Mouse (Mus musculus): ENCODE data around the gene Cryab. TPM values are rescaled to one million over a fixed set of nuclear protein-coding genes. Genes with fewer than 3 reads are reported as not detected.

The Cryab gene
- 58.7 and 96.1 TPM in 2 replicates for polyA plus RNA-seq (2012; rRNA removed)

GRCm38 (mm10) chr9:50751323-50751722 is at the start of gene Cryab:
Gene Cryab (plus strand): TSS chr9:50751325.

GRCm38 (mm10) chr9:50738914-50739870 is 11.9 kb upstream of the Cryab start, which contains the start of gene Dixdc1:
Gene Dixdc1 (minus strand): TSS chr9:50739517.

DNA sequence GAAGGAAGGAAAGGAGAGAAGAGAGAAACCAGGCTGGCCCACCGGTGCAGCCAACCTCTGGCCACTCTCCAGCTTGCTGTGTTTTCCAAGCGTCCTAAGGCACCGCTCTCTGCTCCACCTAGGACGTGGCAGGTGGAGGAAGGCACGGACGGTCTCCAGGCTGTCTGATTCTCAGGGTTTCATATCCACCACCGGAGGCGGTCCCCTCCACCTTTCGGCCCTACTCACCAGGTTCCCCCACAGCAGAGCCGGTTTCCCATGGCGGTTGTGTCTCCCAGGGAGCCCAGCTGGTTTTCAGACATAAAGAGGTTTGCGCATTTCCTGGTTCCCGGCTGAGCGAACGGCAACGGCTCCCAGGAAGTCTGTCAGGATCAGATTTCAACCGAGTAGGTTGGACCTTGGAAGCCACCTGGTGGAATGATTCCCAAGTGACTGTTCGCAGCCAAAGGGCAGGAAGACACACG is 4.9 kb upstream of the Cryab start, which contains the start of gene 2310030G06Rik:
Gene 2310030G06Rik, minus strand, starts transcription at position 323 of the 464 bp plus-strand sequence.

DNA sequence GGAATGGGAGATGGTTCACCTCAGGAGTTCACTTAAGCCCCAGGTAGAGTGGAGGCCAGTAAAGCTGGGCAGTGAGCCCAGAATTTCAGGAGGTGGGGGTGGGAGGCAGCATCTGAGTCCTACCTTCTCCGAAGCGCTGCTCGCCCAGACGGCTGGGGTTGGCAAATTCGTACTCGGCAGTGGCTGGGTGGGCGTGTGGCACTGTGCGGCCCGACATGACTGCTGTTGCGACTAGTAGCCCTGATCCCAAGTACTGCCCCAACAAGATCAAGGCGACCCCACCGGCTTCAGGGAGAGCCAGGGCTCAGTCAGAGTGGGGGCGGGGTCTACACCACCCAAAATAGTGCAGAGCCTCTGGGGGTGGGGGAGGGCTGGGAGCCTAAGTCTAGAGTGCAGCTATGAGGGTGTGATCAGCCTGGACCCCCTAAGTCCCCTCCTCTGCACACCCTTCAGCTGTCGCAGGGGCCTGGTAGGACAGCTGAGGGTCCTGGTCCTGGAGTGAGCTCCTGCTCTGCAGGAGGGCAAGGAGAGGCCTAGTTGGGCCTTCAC is 1.0 kb downstream of the Cryab start, which contains the start of gene Hspb2:
Gene Hspb2, minus strand, starts transcription at position 301 of the 549 bp plus-strand sequence.

GRCm38 (mm10) chr9:50768107-50769002 is 17.2 kb downstream of the Cryab start, which contains the start of gene Fdxacb1:
Gene Fdxacb1 (plus strand): TSS chr9:50768236.

GRCm38 (mm10) chr9:50774991-50775612 is 24.0 kb downstream of the Cryab start, which contains the start of the genes Alg9 and 1110032A03Rik:
Gene Alg9 (plus strand): TSS chr9:50775019.
Gene 1110032A03Rik (minus strand): TSS chr9:50775520.

Other genes with a start within 250 kb of the Cryab start
- gene Pts, start 222.6 kb upstream of the Cryab start, polyA plus RNA-seq (2012; rRNA removed) = 33.4 and 38.2 TPM in 2 replicates
- gene Il18, start 196.5 kb upstream of the Cryab start, polyA plus RNA-seq (2012; rRNA removed) = 36.9 and 39.9 TPM in 2 replicates
- gene Bco2, start 196.1 kb upstream of the Cryab start, polyA plus RNA-seq (2012; rRNA removed) = 3.0 and 4.6 TPM in 2 replicates
- not detected in 2 replicates for gene Tex12, start 190.0 kb upstream of the Cryab start, polyA plus RNA-seq (2012; rRNA removed)
- gene Sdhd, start 147.5 kb upstream of the Cryab start, polyA plus RNA-seq (2012; rRNA removed) = 315 and 398 TPM in 2 replicates
- gene Timm8b, start 147.4 kb upstream of the Cryab start, polyA plus RNA-seq (2012; rRNA removed) = 123 and 144 TPM in 2 replicates
- gene Pih1d2, start 134.0 kb upstream of the Cryab start, polyA plus RNA-seq (2012; rRNA removed) = 0.66 and 1.0 TPM in 2 replicates
- 4.3 and 4.5 TPM in 2 replicates for gene Nkapd1, start 133.9 kb upstream of the Cryab start, polyA plus RNA-seq (2012; rRNA removed)
- 20.5 and 20.6 TPM in 2 replicates for gene Dlat, start 91.5 kb upstream of the Cryab start, polyA plus RNA-seq (2012; rRNA removed)
- gene Dixdc1, start 11.8 kb upstream of the Cryab start, polyA plus RNA-seq (2012; rRNA removed) = 3.8 and 4.2 TPM in 2 replicates
- 10.6 and 10.8 TPM in 2 replicates for gene 2310030G06Rik, start 4.8 kb upstream of the Cryab start, polyA plus RNA-seq (2012; rRNA removed)
- gene Hspb2, start 1.0 kb downstream of the Cryab start, polyA plus RNA-seq (2012; rRNA removed) = 22.0 and 25.4 TPM in 2 replicates
- gene Fdxacb1, start 16.9 kb downstream of the Cryab start, polyA plus RNA-seq (2012; rRNA removed) = 3.2 and 3.4 TPM in 2 replicates
- 26.7 and 31.0 TPM in 2 replicates for gene Alg9, start 23.7 kb downstream of the Cryab start, polyA plus RNA-seq (2012; rRNA removed)
- gene 1110032A03Rik, start 24.2 kb downstream of the Cryab start, polyA plus RNA-seq (2012; rRNA removed) = 27.5 and 36.9 TPM in 2 replicates
- 7.7 and 8.7 TPM in 2 replicates for gene Ppp2r1b, start 94.0 kb downstream of the Cryab start, polyA plus RNA-seq (2012; rRNA removed)